Mouse (Mus musculus) kidney, adult 2 months (tissue): ENCODE data around the gene Zfp597. TPM values are rescaled to one million over a fixed set of nuclear protein-coding genes. Genes with fewer than 3 reads are reported as not detected.

Source experiments
- DNase-seq: peaks from one replicate; pipeline ENCODE4 v3.0.0; 2021
- H3K27ac ChIP-seq: fragments of 200-500 bp; 2 replicates; pipeline ENCODE4 v1.5.1; 2012; ENCODE audit warnings: low read depth, low read length, control low read depth, inconsistent platforms; ENCODE audit not compliant: insufficient read depth
- H3K27me3 ChIP-seq: fragments of 200-500 bp; replicated peaks from 2 replicates; pipeline ENCODE4 v1.6.1; 2012; ENCODE audit warnings: mild to moderate bottlenecking, moderate library complexity, low read length, inconsistent platforms; ENCODE audit not compliant: control insufficient read depth, insufficient read depth
- H3K36me3 ChIP-seq: fragments of 200-500 bp; 2 replicates; pipeline ENCODE4 v1.6.1; 2012; ENCODE audit warnings: mild to moderate bottlenecking, moderate library complexity, low read length, inconsistent platforms; ENCODE audit not compliant: control insufficient read depth, insufficient read depth
- H3K4me1 ChIP-seq: fragments of 200-500 bp; 2 replicates; pipeline ENCODE4 v1.6.1; 2011; ENCODE audit warnings: low read length; ENCODE audit not compliant: control insufficient read depth, insufficient read depth
- H3K4me3 ChIP-seq: fragments of 200-500 bp; 2 replicates; pipeline ENCODE4 v1.5.1; 2011; ENCODE audit warnings: mild to moderate bottlenecking, low read depth, low read length, control low read depth; ENCODE audit not compliant: insufficient read depth
- CTCF ChIP-seq: fragments of 200-500 bp; conservative IDR thresholded peaks from 2 replicates; pipeline ENCODE4 v1.5.1; 2011; ENCODE audit warnings: low read depth, mild to moderate bottlenecking, control low read depth, low read length, moderate library complexity, mixed read lengths; ENCODE audit not compliant: insufficient read depth, insufficient read length
- POLR2A ChIP-seq: fragments of 200-500 bp; IDR thresholded peaks from one replicate; pipeline ENCODE4 v1.6.1; 2011; ENCODE audit warnings: low read depth, low read length, control low read depth
- WGBS: fragments of 180-500 bp; shearing (Covaris S2); methylation state at CpG from one replicate; pipeline ENCODE4 v1.1.7; 2018; 5-methylcytosine and 5-hydroxymethylcytosine counted together
- polyA plus RNA-seq: library from polyadenylated mRNA; depleted of rRNA; stranded (reverse); fragments of >200 nt; gene quantifications from 2 replicates; pipeline ENCODE4 v1.2.3, GENCODE M21; 2012

The Zfp597 gene
- polyA plus RNA-seq, 1 experiment, result 2.5 TPM

- peak; percentile 52 for TF ChIP-seq POLR2A
- TF ChIP-seq CTCF, result 0 out of 2 replicates have a peak, but pooled peaks have one; percentile 22
- Histone ChIP-seq H3K27ac (peak within 1 kb of the TSS; percentile 33), H3K4me1 (no peaks in the 10 kb centered on the region), H3K27me3 (no peaks in the 10 kb centered on the region), H3K36me3 (no peaks in the 10 kb centered on the region), H3K4me3 (peak within 1 kb of the TSS; percentile 77)
- peak; percentile 99 for DNase-seq
- WGBS, result 3% methylated on average over 38 of the region's 38 CpGs
Measured at GRCm38 (mm10) chr16:3846711-3847518, 37.4 kb downstream of the Zfp597 start, which contains the start of gene Zfp174. TSS of gene Zfp174 (plus strand) at chr16:3847268.

DNA sequence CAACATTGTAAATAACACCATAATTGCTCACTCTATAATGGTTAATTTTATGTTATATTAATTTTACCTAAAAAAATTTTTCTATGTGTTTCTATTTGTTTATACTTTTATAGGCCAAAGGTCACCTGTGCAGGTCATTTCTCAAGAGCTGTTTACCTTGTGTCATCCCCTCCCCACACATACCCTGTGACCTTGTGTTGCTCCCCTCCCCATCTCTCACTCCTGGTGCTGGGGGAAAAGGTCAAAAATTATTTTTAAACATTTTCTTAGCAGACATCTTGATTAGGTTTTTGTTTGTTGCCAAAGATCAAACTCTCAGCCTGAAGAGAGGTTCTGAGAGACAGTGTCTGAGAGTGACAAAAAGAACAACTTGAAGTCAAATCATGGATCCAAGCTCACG, 40.6 kb downstream of the Zfp597 start:
- DNase-seq, result no peak
- H3K4me1 ChIP-seq, result no peaks in the 10 kb centered on the region
- H3K36me3 ChIP-seq, result no peaks in the 10 kb centered on the region
- 77% methylated on average over 1 of the region's 1 CpGs for WGBS
- no peak overlapping the region for H3K27ac ChIP-seq
- no peak for TF ChIP-seq POLR2A
- no peak for TF ChIP-seq CTCF
- H3K27me3 ChIP-seq, result no peaks in the 10 kb centered on the region
- H3K4me3 ChIP-seq, result no peak overlapping the region

DNA sequence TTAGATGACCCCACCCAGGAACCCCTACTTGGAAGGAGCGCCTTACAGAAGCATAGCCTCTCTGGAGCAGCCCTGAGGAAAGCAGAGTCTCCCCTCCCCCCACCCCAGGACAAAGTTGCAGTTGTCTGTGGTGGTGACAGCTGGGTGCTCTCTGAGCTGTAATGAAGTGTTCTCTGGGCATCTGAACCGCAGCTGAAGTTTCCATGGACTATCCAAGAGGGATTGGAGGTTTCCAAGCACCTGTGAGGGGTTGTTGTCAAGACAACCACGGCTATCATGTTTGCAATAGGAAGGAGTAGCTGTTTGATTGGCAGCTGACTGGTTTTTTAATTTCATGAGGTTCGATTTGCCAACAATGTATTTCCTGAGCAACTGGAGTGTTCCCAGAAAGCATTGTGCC, 41.4 kb downstream of the Zfp597 start:
- no peak overlapping the region for H3K27ac ChIP-seq
- H3K27me3 ChIP-seq, result no peaks in the 10 kb centered on the region
- no peak overlapping the region for H3K4me3 ChIP-seq
- no peaks in the 10 kb centered on the region for H3K36me3 ChIP-seq
- H3K4me1 ChIP-seq, result no peaks in the 10 kb centered on the region
- 26% methylated on average over 4 of the region's 4 CpGs for WGBS
- no peak for DNase-seq
- TF ChIP-seq CTCF (no peak), POLR2A (no peak)

GRCm38 (mm10) chr16:3839157-3839885, 45.0 kb downstream of the Zfp597 start:
- no peaks in the 10 kb centered on the region for H3K27me3 ChIP-seq
- peak; percentile 37 for DNase-seq
- 28% methylated on average over 17 of the region's 17 CpGs for WGBS
- no peak overlapping the region for H3K27ac ChIP-seq
- no peaks in the 10 kb centered on the region for H3K36me3 ChIP-seq
- no peak overlapping the region for H3K4me3 ChIP-seq
- no peaks in the 10 kb centered on the region for H3K4me1 ChIP-seq
- TF ChIP-seq POLR2A (no peak), CTCF (peak; percentile 67)

DNA sequence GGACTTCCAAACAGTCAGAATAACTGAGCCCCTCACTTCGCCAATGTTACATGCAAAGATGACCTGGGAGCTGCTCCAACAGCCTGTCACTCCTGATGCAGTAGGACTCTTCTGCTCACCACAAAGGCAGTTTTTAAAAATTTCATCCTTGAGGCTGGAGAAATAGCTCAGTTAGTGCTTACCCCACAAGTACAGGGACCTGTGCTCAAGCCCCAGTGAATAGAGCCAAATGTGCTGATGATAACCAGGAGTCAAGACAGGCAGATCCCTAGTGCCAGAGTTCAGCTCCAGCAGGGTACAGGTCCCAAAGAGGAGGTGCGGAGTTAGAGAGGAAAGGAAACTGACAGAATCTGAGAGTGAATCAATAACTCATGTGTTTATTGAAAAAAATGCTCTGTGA, 48.9 kb downstream of the Zfp597 start:
- Histone ChIP-seq H3K4me3 (no peak overlapping the region), H3K36me3 (no peaks in the 10 kb centered on the region), H3K27me3 (no peaks in the 10 kb centered on the region), H3K27ac (no peak overlapping the region), H3K4me1 (no peaks in the 10 kb centered on the region)
- TF ChIP-seq POLR2A, result no peak
- TF ChIP-seq CTCF, result no peak
- no peak for DNase-seq
- 82% methylated on average over 2 of the region's 2 CpGs for WGBS

GRCm38 (mm10) chr16:3830588-3831109, 53.7 kb downstream of the Zfp597 start, which contains the start of gene Olfr15:
TSS of gene Olfr15 (plus strand) at chr16:3830878.
- Histone ChIP-seq H3K27me3 (no peaks in the 10 kb centered on the region), H3K4me1 (no peaks in the 10 kb centered on the region), H3K36me3 (no peaks in the 10 kb centered on the region), H3K4me3 (no peak within 1 kb of the TSS), H3K27ac (no peak within 1 kb of the TSS)
- DNase-seq, result no peak
- TF ChIP-seq CTCF (peak; percentile 45), POLR2A (no peak)

DNA sequence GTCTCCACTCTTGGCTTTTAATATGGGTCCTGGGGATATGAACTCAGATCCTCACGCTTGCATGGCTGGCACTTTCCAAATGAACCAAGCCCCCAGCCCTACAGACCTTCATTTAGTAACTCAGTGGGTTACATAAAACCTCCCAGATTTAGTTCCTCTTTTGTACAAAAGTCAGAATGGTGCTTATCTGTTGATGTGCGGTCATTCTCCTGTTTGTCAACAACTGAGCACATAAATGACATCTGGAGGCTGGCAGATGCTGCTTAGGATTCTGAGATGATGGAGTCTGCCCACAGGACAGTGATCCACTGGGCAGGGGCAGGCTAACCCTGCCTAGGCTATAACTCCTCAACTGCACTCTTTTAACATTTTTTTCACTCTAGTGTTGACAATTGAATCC, 54.6 kb downstream of the Zfp597 start:
- 87% methylated on average over 2 of the region's 2 CpGs for WGBS
- no peaks in the 10 kb centered on the region for H3K27me3 ChIP-seq
- no peak overlapping the region for H3K27ac ChIP-seq
- TF ChIP-seq POLR2A (no peak), CTCF (no peak)
- no peak overlapping the region for H3K4me3 ChIP-seq
- no peak for DNase-seq
- H3K36me3 ChIP-seq, result no peaks in the 10 kb centered on the region
- H3K4me1 ChIP-seq, result no peaks in the 10 kb centered on the region
